Mouse (Mus musculus) liver, embryonic 12.5 days (tissue): ENCODE data around the gene Klf16. TPM values are rescaled to one million over a fixed set of nuclear protein-coding genes. Genes with fewer than 3 reads are reported as not detected.

Experiments used
- ATAC-seq: fragments of 200-750 bp; cut with Nextera tagmentation; 2 replicates; pipeline ENCODE4 v1.8.0; 2017; ENCODE audit warnings: moderate number of reproducible peaks, mild to moderate bottlenecking, moderate library complexity
- H3K27ac ChIP-seq: fragments of 300-500 bp; sonication (generic); 2 replicates; pipeline ENCODE4 v1.5.1; 2016; ENCODE audit warnings: mild to moderate bottlenecking
- H3K27me3 ChIP-seq: fragments of 300-500 bp; sonication (generic); replicated peaks from 2 replicates; pipeline ENCODE4 v1.6.1; 2016; ENCODE audit warnings: mild to moderate bottlenecking, moderate library complexity
- H3K36me3 ChIP-seq: fragments of 300-500 bp; sonication (generic); 2 replicates; pipeline ENCODE4 v1.6.1; 2016; ENCODE audit warnings: mild to moderate bottlenecking, moderate library complexity
- H3K4me1 ChIP-seq: fragments of 300-500 bp; sonication (generic); 2 replicates; pipeline ENCODE4 v1.6.1; 2016
- H3K4me2 ChIP-seq: fragments of 300-500 bp; sonication (generic); 2 replicates; pipeline ENCODE4 v1.6.1; 2016; ENCODE audit warnings: mild to moderate bottlenecking, moderate library complexity
- H3K4me3 ChIP-seq: fragments of 300-500 bp; sonication (generic); 2 replicates; pipeline ENCODE4 v1.5.1; 2016; ENCODE audit warnings: mild to moderate bottlenecking, moderate library complexity
- H3K9ac ChIP-seq: fragments of 300-500 bp; sonication (generic); 2 replicates; pipeline ENCODE4 v1.6.1; 2016; ENCODE audit warnings: mild to moderate bottlenecking, moderate library complexity
- H3K9me3 ChIP-seq: fragments of 300-500 bp; sonication (generic); replicated peaks from 2 replicates; pipeline ENCODE4 v1.6.1; 2016; ENCODE audit warnings: mild to moderate bottlenecking, moderate library complexity
- WGBS: fragments of 180-500 bp; shearing (Covaris S2); methylation state at CpG from one replicate; pipeline ENCODE4 v1.1.7; 2016; ENCODE audit not compliant: insufficient replicate concordance; 5-methylcytosine and 5-hydroxymethylcytosine counted together
- polyA plus RNA-seq: library from polyadenylated mRNA; unstranded; fragments of >200 nt; fragmentation: Nextera tagmentation; extraction: Ambion mirVana; gene quantifications from 2 replicates; pipeline ENCODE4 v1.2.1, GENCODE M21; 2016

Gene Klf16
- polyA plus RNA-seq, 1 experiment from 2014 or later = 24.7 TPM

- WGBS = 88% methylated on average over 15 of the region's 15 CpGs
- Histone ChIP-seq H3K4me1 (peaks cover 54% of the 10 kb centered on the region), H3K27ac (peak overlapping the region; percentile 81), H3K4me2 (peak overlapping the region; percentile 52), H3K27me3 (no peaks in the 10 kb centered on the region), H3K9ac (peak overlapping the region; percentile 59), H3K9me3 (no peaks in the 10 kb centered on the region), H3K4me3 (no peak overlapping the region), H3K36me3 (peaks cover 92% of the 10 kb centered on the region)
- ATAC-seq = no peak
Observed at GRCm38 (mm10) chr10:80547539-80547938, 29.6 kb downstream of the Klf16 start.

DNA sequence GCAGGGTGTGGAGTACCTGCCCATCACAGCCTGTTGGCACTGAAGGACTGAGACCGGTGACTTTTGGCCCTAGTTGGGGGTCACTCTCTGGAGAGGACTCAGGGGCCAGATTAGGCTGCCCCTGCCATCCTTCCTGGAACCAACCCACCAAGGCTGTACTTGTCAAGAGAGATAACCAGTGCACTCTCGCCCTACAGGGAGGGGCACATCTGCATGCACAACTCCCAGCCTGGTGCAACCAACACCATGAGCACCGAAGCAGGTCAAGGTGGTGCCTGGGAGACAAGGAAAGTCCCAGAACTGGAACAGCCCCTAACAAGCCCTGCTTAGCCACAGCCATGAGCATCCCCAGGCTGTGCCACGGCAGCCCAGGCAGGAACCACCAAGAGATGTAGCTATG, 30.2 kb downstream of the Klf16 start:
- Histone ChIP-seq H3K9me3 (no peaks in the 10 kb centered on the region), H3K27ac (peak overlapping the region; percentile 81), H3K36me3 (peaks cover 96% of the 10 kb centered on the region), H3K4me2 (peak overlapping the region; percentile 52), H3K4me3 (no peak overlapping the region), H3K9ac (peak overlapping the region; percentile 59), H3K27me3 (no peaks in the 10 kb centered on the region), H3K4me1 (peaks cover 48% of the 10 kb centered on the region)
- 60% methylated on average over 4 of the region's 4 CpGs for WGBS
- ATAC-seq = peak; percentile 83

GRCm38 (mm10) chr10:80545590-80545989, 31.5 kb downstream of the Klf16 start:
- 83% methylated on average over 8 of the region's 8 CpGs for WGBS
- no peaks in the 10 kb centered on the region for H3K27me3 ChIP-seq
- no peak for ATAC-seq
- peaks cover 100% of the 10 kb centered on the region for H3K36me3 ChIP-seq
- 0 out of 2 replicates have a peak overlapping the region, but pooled peaks have one; percentile 42 for H3K27ac ChIP-seq
- H3K4me1 ChIP-seq = peaks cover 48% of the 10 kb centered on the region
- no peak overlapping the region for H3K9ac ChIP-seq
- H3K9me3 ChIP-seq = no peaks in the 10 kb centered on the region
- H3K4me3 ChIP-seq = no peak overlapping the region
- no peak overlapping the region for H3K4me2 ChIP-seq

GRCm38 (mm10) chr10:80543873-80544272, 33.2 kb downstream of the Klf16 start:
- no peaks in the 10 kb centered on the region for H3K27me3 ChIP-seq
- no peak for ATAC-seq
- H3K36me3 ChIP-seq = peaks cover 84% of the 10 kb centered on the region
- no peak overlapping the region for H3K4me2 ChIP-seq
- 90% methylated on average over 14 of the region's 14 CpGs for WGBS
- no peak overlapping the region for H3K9ac ChIP-seq
- H3K4me1 ChIP-seq = peaks cover 55% of the 10 kb centered on the region
- no peak overlapping the region for H3K27ac ChIP-seq
- no peaks in the 10 kb centered on the region for H3K9me3 ChIP-seq
- no peak overlapping the region for H3K4me3 ChIP-seq

GRCm38 (mm10) chr10:80539493-80539892, 37.6 kb downstream of the Klf16 start:
- H3K4me3 ChIP-seq = no peak overlapping the region
- WGBS = 11% methylated on average over 5 of the region's 5 CpGs
- ATAC-seq = no peak; the same call in 1 of the 2 replicates
- 0 out of 2 replicates have a peak overlapping the region, but pooled peaks have one; percentile 45 for H3K9ac ChIP-seq
- no peaks in the 10 kb centered on the region for H3K9me3 ChIP-seq
- H3K27me3 ChIP-seq = peaks cover 26% of the 10 kb centered on the region
- H3K4me2 ChIP-seq = peak overlapping the region; percentile 85
- peaks cover 60% of the 10 kb centered on the region for H3K4me1 ChIP-seq
- H3K36me3 ChIP-seq = peaks cover 40% of the 10 kb centered on the region
- peak overlapping the region; percentile 68 for H3K27ac ChIP-seq

GRCm38 (mm10) chr10:80538710-80539394, 38.3 kb downstream of the Klf16 start, which contains the start of gene Atp8b3:
Gene Atp8b3 (minus strand): TSS chr10:80539124.
- H3K9ac ChIP-seq = peak within 1 kb of the TSS; percentile 62
- ATAC-seq = peak; percentile 93
- peaks cover 66% of the 10 kb centered on the region for H3K4me1 ChIP-seq
- H3K27me3 ChIP-seq = peaks cover 26% of the 10 kb centered on the region
- peak within 1 kb of the TSS; percentile 80 for H3K27ac ChIP-seq
- H3K4me3 ChIP-seq = peak within 1 kb of the TSS; percentile 52
- H3K9me3 ChIP-seq = no peaks in the 10 kb centered on the region
- peak within 1 kb of the TSS; percentile 85 for H3K4me2 ChIP-seq
- H3K36me3 ChIP-seq = peaks cover 34% of the 10 kb centered on the region
- WGBS = 2% methylated on average over 30 of the region's 30 CpGs

DNA sequence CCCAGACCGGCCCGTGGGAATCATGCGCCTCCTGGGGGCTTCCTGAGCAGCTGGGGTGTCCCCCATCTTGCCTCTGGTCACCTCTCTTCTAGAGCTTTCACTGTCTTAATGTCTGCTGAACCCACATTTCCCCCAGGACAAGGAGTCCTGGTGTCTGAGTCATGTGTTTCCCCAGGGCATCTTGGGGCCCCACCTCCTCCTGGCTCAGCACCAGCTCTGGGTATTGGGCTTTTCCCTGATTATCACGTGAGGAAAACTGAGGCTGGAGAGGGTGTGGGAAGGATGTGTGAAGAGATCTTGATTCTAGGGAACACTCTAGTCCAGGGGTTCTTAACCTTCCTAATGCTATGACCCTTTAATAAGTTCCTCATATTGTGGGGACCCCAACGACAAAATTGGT, 38.9 kb downstream of the Klf16 start:
- H3K9ac ChIP-seq = peak overlapping the region; percentile 62; the same call in 1 of the 2 replicates
- H3K27ac ChIP-seq = 0 out of 2 replicates have a peak overlapping the region, but pooled peaks have one; percentile 80
- WGBS = 60% methylated on average over 5 of the region's 5 CpGs
- H3K36me3 ChIP-seq = peaks cover 27% of the 10 kb centered on the region
- H3K4me3 ChIP-seq = no peak overlapping the region; the same call in 1 of the 2 replicates
- no peak for ATAC-seq
- peak overlapping the region; percentile 85 for H3K4me2 ChIP-seq
- H3K27me3 ChIP-seq = peaks cover 26% of the 10 kb centered on the region
- H3K9me3 ChIP-seq = no peaks in the 10 kb centered on the region
- peaks cover 73% of the 10 kb centered on the region for H3K4me1 ChIP-seq

- Histone ChIP-seq H3K27ac (peak overlapping the region; percentile 91), H3K27me3 (peaks cover 31% of the 10 kb centered on the region), H3K9me3 (no peaks in the 10 kb centered on the region), H3K4me1 (peaks cover 78% of the 10 kb centered on the region), H3K9ac (peak overlapping the region; percentile 51), H3K4me3 (peak overlapping the region; percentile 62), H3K36me3 (peaks cover 2% of the 10 kb centered on the region; the same call in 1 of the 2 replicates), H3K4me2 (peak overlapping the region; percentile 94)
- WGBS = 8% methylated on average over 13 of the region's 13 CpGs
- no peak for ATAC-seq
Observed at GRCm38 (mm10) chr10:80535711-80536110, 41.4 kb downstream of the Klf16 start.

DNA sequence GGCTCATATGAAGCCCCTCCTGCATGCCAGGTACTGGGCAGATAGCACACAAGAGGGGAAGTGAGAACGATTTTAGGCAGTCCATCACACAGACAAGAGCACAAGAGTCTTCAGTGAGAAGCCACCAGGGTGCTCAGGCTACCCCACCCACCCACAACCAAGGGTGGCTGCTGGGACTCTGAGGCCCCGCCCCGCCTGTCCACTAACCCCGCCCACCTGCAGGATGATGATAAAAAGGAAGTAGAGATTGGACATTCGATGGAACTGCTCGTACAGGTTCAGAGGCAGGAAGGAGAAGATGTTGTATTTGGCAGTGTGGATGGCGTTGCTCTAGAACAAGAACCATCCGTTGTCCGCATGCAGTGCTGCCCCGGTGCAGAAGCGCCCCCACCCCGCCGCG, 42.0 kb downstream of the Klf16 start:
- peak; percentile 44; the same call in 1 of the 2 replicates for ATAC-seq
- peak overlapping the region; percentile 51 for H3K9ac ChIP-seq
- H3K4me3 ChIP-seq = peak overlapping the region; percentile 62
- no peaks in the 10 kb centered on the region for H3K36me3 ChIP-seq
- 3% methylated on average over 14 of the region's 14 CpGs for WGBS
- peaks cover 71% of the 10 kb centered on the region for H3K4me1 ChIP-seq
- peak overlapping the region; percentile 94 for H3K4me2 ChIP-seq
- no peaks in the 10 kb centered on the region for H3K9me3 ChIP-seq
- peaks cover 34% of the 10 kb centered on the region for H3K27me3 ChIP-seq
- peak overlapping the region; percentile 91 for H3K27ac ChIP-seq

DNA sequence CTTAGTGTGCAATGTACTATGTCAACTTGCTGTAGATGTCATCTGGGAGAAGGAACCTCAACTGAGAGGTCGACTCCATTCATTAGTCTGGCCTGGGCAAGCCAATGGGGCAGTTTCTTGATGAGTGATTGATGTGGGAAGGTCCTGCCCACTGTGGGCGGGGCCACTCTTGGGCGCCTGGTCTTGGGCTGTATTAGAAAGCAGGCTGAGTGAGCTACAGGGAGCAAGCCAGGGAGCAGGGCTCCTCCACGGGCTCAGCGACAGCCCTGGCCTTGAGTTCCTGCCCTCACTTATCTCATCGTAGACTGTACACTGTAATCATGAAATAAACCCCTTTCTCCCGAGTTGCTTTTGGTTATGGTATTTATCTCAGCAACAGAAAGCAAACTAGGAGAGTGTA, 43.4 kb downstream of the Klf16 start:
- Histone ChIP-seq H3K4me2 (peak overlapping the region; percentile 94), H3K4me1 (peaks cover 58% of the 10 kb centered on the region), H3K27ac (peak overlapping the region; percentile 91), H3K36me3 (no peaks in the 10 kb centered on the region), H3K4me3 (no peak overlapping the region), H3K9ac (peak overlapping the region; percentile 37; the same call in 1 of the 2 replicates), H3K27me3 (peaks cover 46% of the 10 kb centered on the region), H3K9me3 (no peaks in the 10 kb centered on the region)
- WGBS = 5% methylated on average over 7 of the region's 7 CpGs
- peak; percentile 82 for ATAC-seq

DNA sequence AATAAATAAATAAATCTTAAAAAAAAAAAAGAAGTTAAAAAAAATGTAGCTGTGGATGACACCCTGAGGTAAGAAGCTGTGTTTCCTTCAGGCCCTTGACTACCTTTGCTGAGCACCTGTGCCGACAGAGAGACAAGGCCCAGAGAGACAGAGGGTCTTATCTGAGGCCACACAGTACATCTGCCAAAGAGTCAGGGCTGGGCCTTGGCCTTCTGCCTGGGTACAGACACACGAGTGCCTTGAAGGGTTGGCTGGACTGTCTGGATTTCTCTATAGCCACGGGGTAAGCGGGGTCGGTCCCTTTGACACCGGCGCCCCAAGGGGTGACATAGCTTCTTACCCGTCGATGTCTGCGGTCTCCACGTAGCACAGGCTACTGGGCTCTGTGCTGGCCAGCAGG, 44.3 kb downstream of the Klf16 start:
- Histone ChIP-seq H3K4me2 (0 out of 2 replicates have a peak overlapping the region, but pooled peaks have one; percentile 94), H3K27me3 (peaks cover 49% of the 10 kb centered on the region), H3K27ac (0 out of 2 replicates have a peak overlapping the region, but pooled peaks have one; percentile 91), H3K36me3 (no peaks in the 10 kb centered on the region), H3K4me3 (no peak overlapping the region), H3K9ac (peak overlapping the region; percentile 42; the same call in 1 of the 2 replicates), H3K4me1 (peaks cover 49% of the 10 kb centered on the region), H3K9me3 (no peaks in the 10 kb centered on the region)
- ATAC-seq = no peak
- 73% methylated on average over 11 of the region's 11 CpGs for WGBS

GRCm38 (mm10) chr10:80526172-80526571, 50.9 kb downstream of the Klf16 start:
- WGBS = 40% methylated on average over 9 of the region's 9 CpGs
- H3K4me3 ChIP-seq = no peak overlapping the region
- H3K27me3 ChIP-seq = peaks cover 75% of the 10 kb centered on the region
- H3K9me3 ChIP-seq = 0 out of 2 replicates have a peak, but pooled peaks cover 5% of the 10 kb centered on the region
- no peak for ATAC-seq
- no peak overlapping the region for H3K27ac ChIP-seq
- H3K4me1 ChIP-seq = no peaks in the 10 kb centered on the region
- no peaks in the 10 kb centered on the region for H3K36me3 ChIP-seq
- H3K9ac ChIP-seq = no peak overlapping the region
- no peak overlapping the region for H3K4me2 ChIP-seq
